Mouse (Mus musculus) liver, adult 2 months (tissue): ENCODE data around the gene Plau. TPM values are rescaled to one million over a fixed set of nuclear protein-coding genes. Genes with fewer than 3 reads are reported as not detected.
A peak's percentile ranks its signal among the peaks of the same experiment; 100 is the strongest.

Experiments
- DNase-seq: peaks from one replicate; pipeline ENCODE4 v3.0.0-alpha.2; 2011; ENCODE audit warnings: low read depth, low spot score; ENCODE audit errors: extremely low read depth
- H3K27ac ChIP-seq: fragments of 200-500 bp; replicated peaks from 2 replicates; pipeline ENCODE4 v1.5.1; 2012; ENCODE audit warnings: low read depth, mild to moderate bottlenecking, control low read depth, inconsistent platforms, low read length; ENCODE audit not compliant: insufficient read depth
- H3K27me3 ChIP-seq: fragments of 200-500 bp; 2 replicates; pipeline ENCODE4 v1.6.1; 2012; ENCODE audit warnings: mild to moderate bottlenecking, moderate library complexity, low read length, inconsistent platforms; ENCODE audit not compliant: control insufficient read depth, insufficient read depth
- H3K36me3 ChIP-seq: fragments of 200-500 bp; 2 replicates; pipeline ENCODE4 v1.6.1; 2012; ENCODE audit warnings: low read length, inconsistent platforms; ENCODE audit not compliant: control insufficient read depth, insufficient read depth
- H3K4me1 ChIP-seq: fragments of 200-500 bp; 2 replicates; pipeline ENCODE4 v1.6.1; 2011; ENCODE audit warnings: low read length; ENCODE audit not compliant: control insufficient read depth, insufficient read depth
- H3K4me3 ChIP-seq: fragments of 200-500 bp; 2 replicates; pipeline ENCODE4 v1.5.1; 2011; ENCODE audit warnings: low read depth, mild to moderate bottlenecking, control low read depth, low read length, moderate library complexity; ENCODE audit not compliant: insufficient read depth
- H3K79me2 ChIP-seq: fragments of 200-500 bp; 2 replicates; pipeline ENCODE4 v1.6.1; 2012; ENCODE audit warnings: inconsistent platforms, mild to moderate bottlenecking, low read length, moderate library complexity; ENCODE audit not compliant: control insufficient read depth, insufficient read depth
- H3K9ac ChIP-seq: fragments of 200-500 bp; 2 replicates; pipeline ENCODE4 v1.6.1; 2012; ENCODE audit warnings: low read depth, mild to moderate bottlenecking, control low read depth, inconsistent platforms, low read length
- CTCF ChIP-seq: fragments of 200-500 bp; IDR thresholded peaks from 2 replicates; pipeline ENCODE4 v1.5.1; 2011; ENCODE audit warnings: low read depth, low read length, control low read depth
- POLR2A ChIP-seq: fragments of 200-500 bp; IDR thresholded peaks from 2 replicates; pipeline ENCODE4 v1.6.1; 2011; ENCODE audit warnings: low read length, control low read depth; ENCODE audit not compliant: insufficient read depth; ENCODE audit errors: extremely low read depth
- WGBS: fragments of 180-500 bp; shearing (Covaris S2); methylation state at CpG from one replicate; pipeline ENCODE4 v1.1.7; 2018; 5-methylcytosine and 5-hydroxymethylcytosine counted together
- polyA plus RNA-seq: library from polyadenylated mRNA; depleted of rRNA; stranded (reverse); fragments of >200 nt; gene quantifications from 2 replicates; pipeline ENCODE4 v1.2.3, GENCODE M21; 2012; rRNA removed
- total RNA-seq: library from RNA; depleted of rRNA; stranded (reverse); fragments of >200 nt; gene quantifications from 2 replicates; pipeline ENCODE4 v1.2.3, GENCODE M21; 2014; rRNA removed

The Plau gene
- total and polyA plus RNA-seq, 2 experiments, result 0.57 to 1.2 TPM

DNA sequence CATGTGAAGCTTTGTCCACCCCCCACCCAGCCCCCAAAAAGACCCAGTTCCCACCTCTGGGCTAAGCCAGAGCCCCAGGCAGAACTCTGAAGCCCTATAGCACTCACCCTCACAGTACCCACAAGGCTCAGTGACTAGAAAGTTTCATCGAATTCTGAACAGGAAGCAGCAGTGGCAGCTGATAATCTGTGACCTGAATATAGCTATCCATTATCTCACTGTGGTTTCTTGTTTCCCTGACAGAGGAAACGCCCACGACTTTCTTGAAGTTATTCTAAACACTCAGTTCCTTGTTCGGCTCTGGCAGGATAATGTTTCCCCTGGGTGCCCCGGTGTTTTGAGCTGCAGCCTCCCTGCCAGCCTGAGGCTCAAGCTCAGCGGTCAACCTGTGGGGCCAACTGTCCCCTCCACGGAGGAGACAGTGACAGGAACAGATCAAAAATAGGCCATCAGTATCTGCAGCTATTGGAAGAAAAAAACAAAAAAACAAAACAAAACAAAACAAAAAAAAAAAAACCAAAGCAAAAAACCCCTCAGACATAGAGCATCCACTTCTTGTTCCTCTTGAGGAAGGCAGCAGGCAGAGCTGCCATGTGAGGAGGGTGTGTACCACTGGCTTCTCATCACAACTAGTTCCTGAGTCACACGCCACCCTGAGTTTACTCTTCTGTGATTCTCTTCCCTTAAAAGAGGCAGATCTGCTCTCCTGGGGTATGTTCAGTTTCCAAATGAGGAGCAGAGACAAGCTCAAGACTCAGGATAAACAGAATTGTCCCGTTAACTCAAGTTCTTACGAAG lies 48.8 kb downstream of the Plau start:
- Histone ChIP-seq H3K27ac (peak overlapping the region; percentile 69), H3K4me1 (peaks cover 6% of the 10 kb centered on the region), H3K9ac (0 out of 2 replicates have a peak overlapping the region, but pooled peaks have one; percentile 45), H3K4me3 (peak overlapping the region; percentile 35), H3K79me2 (no peaks in the 10 kb centered on the region), H3K36me3 (no peaks in the 10 kb centered on the region), H3K27me3 (no peaks in the 10 kb centered on the region)
- WGBS, result 59% methylated on average over 10 of the region's 10 CpGs
- TF ChIP-seq CTCF, result no peak
- TF ChIP-seq POLR2A, result no peak
- peak; percentile 30 for DNase-seq

DNA sequence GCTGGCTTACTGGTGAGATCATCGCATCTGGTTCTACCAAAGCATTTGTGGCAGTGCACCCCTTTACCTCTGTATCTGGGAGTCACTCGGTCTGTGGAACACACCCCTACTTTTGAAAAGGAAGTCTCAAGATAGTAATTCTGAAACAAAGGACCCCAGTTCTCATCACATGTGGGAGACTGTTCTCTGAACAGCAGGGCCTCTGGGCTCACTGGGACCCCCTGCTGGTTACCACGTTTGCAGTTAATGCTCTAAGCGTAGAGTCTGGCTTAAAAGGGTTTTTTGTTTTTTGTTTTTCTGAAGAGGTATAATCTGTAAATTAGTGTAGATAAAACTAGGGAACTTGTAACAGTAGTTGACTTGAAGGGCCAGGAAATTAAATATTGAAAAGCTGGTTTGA lies 49.8 kb downstream of the Plau start:
- H3K4me1 ChIP-seq, result peaks cover 6% of the 10 kb centered on the region
- H3K27me3 ChIP-seq, result no peaks in the 10 kb centered on the region
- H3K79me2 ChIP-seq, result no peaks in the 10 kb centered on the region
- no peak overlapping the region for H3K4me3 ChIP-seq
- DNase-seq, result no peak
- no peak overlapping the region for H3K27ac ChIP-seq
- no peak overlapping the region for H3K9ac ChIP-seq
- no peak for TF ChIP-seq CTCF
- no peak for TF ChIP-seq POLR2A
- H3K36me3 ChIP-seq, result no peaks in the 10 kb centered on the region
- WGBS, result 58% methylated on average over 4 of the region's 4 CpGs

DNA sequence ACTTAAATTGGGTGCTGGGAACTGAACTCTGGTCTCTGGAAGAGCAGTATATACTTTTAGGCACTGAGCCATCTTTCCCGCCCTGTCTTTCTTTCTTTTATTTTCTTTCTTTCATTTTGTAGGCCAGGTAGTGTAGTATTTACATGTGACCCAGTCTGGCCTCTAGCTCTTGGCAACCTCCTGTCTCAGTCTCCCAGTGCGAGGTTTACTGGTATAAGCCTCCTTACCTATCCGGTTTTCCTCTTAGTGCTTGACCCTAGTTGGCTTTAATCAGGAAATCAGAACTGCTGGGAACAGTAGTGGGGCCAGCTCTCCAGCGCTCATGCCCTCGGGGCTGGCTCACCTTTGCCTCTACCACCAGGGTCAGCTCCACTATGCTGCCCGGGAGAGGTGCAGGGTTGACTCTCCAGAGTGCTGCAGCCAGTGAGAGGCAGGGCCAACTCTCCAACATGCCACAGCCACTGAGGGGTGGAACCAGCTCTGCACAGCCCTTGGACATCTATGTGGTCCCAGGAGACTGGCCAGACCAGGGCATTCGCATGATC lies 51.2 kb downstream of the Plau start:
- DNase-seq, result no peak
- 94% methylated on average over 7 of the region's 7 CpGs for WGBS
- Histone ChIP-seq H3K79me2 (no peaks in the 10 kb centered on the region), H3K36me3 (no peaks in the 10 kb centered on the region), H3K9ac (no peak overlapping the region), H3K27me3 (no peaks in the 10 kb centered on the region), H3K4me1 (peaks cover 8% of the 10 kb centered on the region), H3K4me3 (no peak overlapping the region), H3K27ac (no peak overlapping the region)
- TF ChIP-seq CTCF (no peak), POLR2A (no peak)

GRCm38 (mm10) chr14:20891941-20892402 lies 55.5 kb downstream of the Plau start:
- Histone ChIP-seq H3K27ac (no peak overlapping the region), H3K4me3 (no peak overlapping the region), H3K79me2 (no peaks in the 10 kb centered on the region), H3K9ac (no peak overlapping the region), H3K4me1 (peaks cover 2% of the 10 kb centered on the region; the same call in 1 of the 2 replicates), H3K36me3 (no peaks in the 10 kb centered on the region), H3K27me3 (no peaks in the 10 kb centered on the region)
- 62% methylated on average over 9 of the region's 9 CpGs for WGBS
- TF ChIP-seq CTCF, result no peak
- no peak for TF ChIP-seq POLR2A
- peak; percentile 35 for DNase-seq

Other genes with a start within 250 kb of the Plau start
- gene Usp54, start 195.6 kb upstream of the Plau start, total RNA-seq, result 2.9 and 3.0 TPM in 2 replicates
- gene Usp54, start 195.6 kb upstream of the Plau start, polyA plus RNA-seq, result 1.0 and 1.3 TPM in 2 replicates
- gene Myoz1, start 180.1 kb upstream of the Plau start, total RNA-seq, result 0.46 TPM in 1 of 2 replicates, not detected in the other
- not detected in 2 replicates for gene Myoz1, start 180.1 kb upstream of the Plau start, polyA plus RNA-seq
- gene Synpo2l, start 168.3 kb upstream of the Plau start, total RNA-seq, result 0.09 TPM in 1 of 2 replicates, not detected in the other
- 0.10 TPM in 1 of 2 replicates, not detected in the other for gene Synpo2l, start 168.3 kb upstream of the Plau start, polyA plus RNA-seq
- gene Sec24c, start 162.4 kb upstream of the Plau start, total RNA-seq, result 52.7 and 57.8 TPM in 2 replicates
- 127 and 183 TPM in 2 replicates for gene Sec24c, start 162.4 kb upstream of the Plau start, polyA plus RNA-seq
- 3.3 and 3.7 TPM in 2 replicates for gene Fut11, start 141.7 kb upstream of the Plau start, total RNA-seq
- 2.5 and 3.8 TPM in 2 replicates for gene Fut11, start 141.7 kb upstream of the Plau start, polyA plus RNA-seq
- gene Chchd1, start 133.7 kb upstream of the Plau start, total RNA-seq, result 92.7 and 112 TPM in 2 replicates
- 23.8 and 31.0 TPM in 2 replicates for gene Chchd1, start 133.7 kb upstream of the Plau start, polyA plus RNA-seq
- 11.4 and 19.6 TPM in 2 replicates for gene Zswim8, start 129.1 kb upstream of the Plau start, total RNA-seq
- 58.6 and 95.0 TPM in 2 replicates for gene Zswim8, start 129.1 kb upstream of the Plau start, polyA plus RNA-seq
- gene Ndst2, start 102.1 kb upstream of the Plau start, total RNA-seq, result 10.8 and 13.2 TPM in 2 replicates
- 22.8 and 33.2 TPM in 2 replicates for gene Ndst2, start 102.1 kb upstream of the Plau start, polyA plus RNA-seq
- gene Camk2g, start 42.6 kb upstream of the Plau start, total RNA-seq, result 7.9 and 9.9 TPM in 2 replicates
- gene Camk2g, start 42.6 kb upstream of the Plau start, polyA plus RNA-seq, result 5.0 and 7.9 TPM in 2 replicates
- 12.1 and 13.6 TPM in 2 replicates for gene Vcl, start 92.7 kb downstream of the Plau start, total RNA-seq
- 7.9 and 9.5 TPM in 2 replicates for gene Vcl, start 92.7 kb downstream of the Plau start, polyA plus RNA-seq
- 126 and 143 TPM in 2 replicates for gene Ap3m1, start 215.8 kb downstream of the Plau start, total RNA-seq
- gene Ap3m1, start 215.8 kb downstream of the Plau start, polyA plus RNA-seq, result 44.8 and 55.2 TPM in 2 replicates
- gene Adk, start 215.9 kb downstream of the Plau start, total RNA-seq, result 877 and 924 TPM in 2 replicates
- gene Adk, start 215.9 kb downstream of the Plau start, polyA plus RNA-seq, result 231 and 284 TPM in 2 replicates